ENCODE assay signal across 12 mouse cellular contexts in the genomic region with DNA sequence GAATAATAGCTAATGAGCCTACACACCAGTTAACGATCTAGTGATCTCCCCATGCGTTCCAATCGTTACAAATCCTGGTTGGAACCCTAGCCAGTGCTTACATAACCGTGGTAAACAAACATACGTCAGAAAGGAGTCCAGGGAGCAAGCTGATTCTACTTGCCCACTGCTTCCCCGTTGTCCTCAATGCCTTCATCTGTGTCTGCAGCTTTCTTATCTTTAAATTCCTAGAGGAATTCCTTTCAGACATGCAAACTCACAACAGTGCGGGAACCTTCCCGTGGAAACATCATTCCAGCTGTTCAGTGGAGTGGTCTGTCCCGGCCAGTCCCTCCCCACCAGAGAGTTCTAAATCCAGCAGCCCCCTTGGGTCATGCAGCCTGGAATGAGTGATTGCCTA. TPM values are rescaled to one million over a fixed set of nuclear protein-coding genes. Genes with fewer than 3 reads are reported as not detected.
A peak's percentile ranks its signal among the peaks of the same experiment; 100 is the strongest.
DNase-seq lines count a peak whose midpoint lies in the region; ATAC-seq and TF ChIP-seq lines count a peak whose summit lies in the region.
"Had no signal": no experiment of that assay in that cellular context is flagged by ENCODE, and none has a peak within 500 bp of the region (broad histone marks: within the 10 kb centered on the region; RNA-seq: fewer than 3 reads in every experiment).

No protein-coding gene starts in this region.

- H3K9me3 ChIP-seq in intestine, postnatal 0 days (ENCODE audit: control insufficient read depth): no peaks in the 10 kb centered on the region
- no peaks in the 10 kb centered on the region for H3K9me3 ChIP-seq in stomach, embryonic 16.5 days (replicated peaks; ENCODE audit: control insufficient read depth, low read length)
- no peaks in the 10 kb centered on the region for H3K9me3 ChIP-seq in forebrain, embryonic 14.5 days (replicated peaks; ENCODE audit: control insufficient read depth, low read length)
- H3K9me3 ChIP-seq: forebrain, embryonic 12.5 days had no signal

- H3K27me3 ChIP-seq in liver, adult 2 months (ENCODE audit: control insufficient read depth, insufficient read depth, low read length): no peaks in the 10 kb centered on the region
- H3K27me3 ChIP-seq in intestine, postnatal 0 days (replicated peaks; ENCODE audit: control insufficient read depth, insufficient read depth, low read length): no peaks in the 10 kb centered on the region
- H3K27me3 ChIP-seq in stomach, embryonic 16.5 days (ENCODE audit: control insufficient read depth, insufficient read depth, low read length): no peaks in the 10 kb centered on the region
- H3K27me3 ChIP-seq in forebrain, embryonic 14.5 days (replicated peaks; ENCODE audit: control insufficient read depth, insufficient read depth, low read length): no peaks in the 10 kb centered on the region
- H3K27me3 ChIP-seq: forebrain, embryonic 12.5 days had no signal

- H3K79me2 ChIP-seq in liver, adult 2 months (ENCODE audit: control insufficient read depth, insufficient read depth, low read length): no peaks in the 10 kb centered on the region

- peak; percentile 25 to 29 for DNase-seq in heart, adult 18-20 months
- no peak for DNase-seq in heart, postnatal 10 days
- DNase-seq in liver, adult 2 months (ENCODE audit: extremely low read depth, low read depth, low spot score): peak; percentile 93
- DNase-seq in liver: no peak
- no peak for DNase-seq in frontal cortex, postnatal 36 days (ENCODE audit: low spot score in 2 of 2)
- no peak for DNase-seq in forebrain, embryonic 14.5 days (ENCODE audit: low spot score)
- DNase-seq: embryo, embryonic 11 days had no signal

- TF ChIP-seq POLR2A in liver, adult 2 months (IDR thresholded peaks at IDR 0.05; ENCODE audit: extremely low read depth, insufficient read depth, low read length): no peak

- peak overlapping the region; percentile 3; the same call in 1 of the 2 replicates for H3K4me2 ChIP-seq in intestine, postnatal 0 days (replicated peaks; ENCODE audit: low read depth)
- H3K4me2 ChIP-seq in stomach, embryonic 16.5 days (ENCODE audit: low read depth, low read length): peak overlapping the region; percentile 39
- no peak overlapping the region for H3K4me2 ChIP-seq in forebrain, embryonic 14.5 days (ENCODE audit: low read length)
- H3K4me2 ChIP-seq: forebrain, embryonic 12.5 days had no signal

- peaks cover 9% of the 10 kb centered on the region for H3K4me1 ChIP-seq in liver, adult 2 months (ENCODE audit: control insufficient read depth, insufficient read depth, low read length)
- H3K4me1 ChIP-seq in intestine, postnatal 0 days (replicated peaks; ENCODE audit: control insufficient read depth, insufficient read depth, low read length): peaks cover 10% of the 10 kb centered on the region; the same call in 1 of the 2 replicates
- 0 out of 2 replicates have a peak, but pooled peaks cover 11% of the 10 kb centered on the region for H3K4me1 ChIP-seq in stomach, embryonic 16.5 days (ENCODE audit: control insufficient read depth, insufficient read depth, low read length)
- peaks cover 3% of the 10 kb centered on the region; the same call in 1 of the 2 replicates for H3K4me1 ChIP-seq in forebrain, embryonic 14.5 days (ENCODE audit: control insufficient read depth, insufficient read depth, low read length)

- peak overlapping the region; percentile 37 for H3K27ac ChIP-seq in liver, adult 2 months (replicated peaks; ENCODE audit: insufficient read depth, low read depth, low read length)
- no peak overlapping the region for H3K27ac ChIP-seq in intestine, postnatal 0 days (ENCODE audit: low read depth, low read length)
- H3K27ac ChIP-seq in stomach, embryonic 16.5 days (ENCODE audit: low read length): 0 out of 2 replicates have a peak overlapping the region, but pooled peaks have one; percentile 17
- no peak overlapping the region for H3K27ac ChIP-seq in forebrain, embryonic 14.5 days (ENCODE audit: low read depth, low read length)
- H3K27ac ChIP-seq: forebrain, embryonic 12.5 days had no signal

- TF ChIP-seq CTCF in liver, adult 2 months (IDR thresholded peaks at IDR 0.05; ENCODE audit: low read depth, low read length): no peak
- no peak for TF ChIP-seq CTCF in intestine, postnatal 0 days (IDR thresholded peaks at IDR 0.05; ENCODE audit: low read depth)

- WGBS in liver, adult 2 months: 5% methylated on average over 9 of the region's 9 CpGs
- 25% methylated on average over 9 of the region's 9 CpGs for WGBS in intestine, postnatal 0 days
- 15% methylated on average over 9 of the region's 9 CpGs for WGBS in stomach, embryonic 16.5 days
- 20% methylated on average over 9 of the region's 9 CpGs for WGBS in forebrain, embryonic 14.5 days

- no peak overlapping the region for H3K4me3 ChIP-seq in liver, adult 2 months (ENCODE audit: insufficient read depth, low read depth, low read length)
- no peak overlapping the region for H3K4me3 ChIP-seq in intestine, postnatal 0 days (ENCODE audit: low read depth, low read length)
- peak overlapping the region; percentile 14 for H3K4me3 ChIP-seq in stomach, embryonic 16.5 days (replicated peaks; ENCODE audit: low read length)
- no peak overlapping the region for H3K4me3 ChIP-seq in forebrain, embryonic 14.5 days (ENCODE audit: low read depth, low read length)
- H3K4me3 ChIP-seq: forebrain, embryonic 12.5 days had no signal

- intact Hi-C loops in heart, postnatal 10 days (cut with DNase I): no loop called here

- H3K9ac ChIP-seq in liver, adult 2 months (ENCODE audit: low read depth, low read length): peak overlapping the region; percentile 43
- no peak overlapping the region for H3K9ac ChIP-seq in intestine, postnatal 0 days (ENCODE audit: low read depth, low read length)
- peak overlapping the region; percentile 7; the same call in 1 of the 2 replicates for H3K9ac ChIP-seq in stomach, embryonic 16.5 days (ENCODE audit: low read length)
- no peak overlapping the region for H3K9ac ChIP-seq in forebrain, embryonic 14.5 days (ENCODE audit: low read length)
- H3K9ac ChIP-seq: forebrain, embryonic 12.5 days had no signal

- no peak for ATAC-seq in intestine, postnatal 0 days
- ATAC-seq in stomach, embryonic 16.5 days (ENCODE audit: insufficient read depth, low FRiP score): peak; percentile 37; the same call in 1 of the 2 replicates
- no peak for ATAC-seq in forebrain, embryonic 14.5 days
- ATAC-seq: inflammation-experienced regulatory T-cells, adult 6 months had no signal

- no peaks in the 10 kb centered on the region for H3K36me3 ChIP-seq in liver, adult 2 months (ENCODE audit: control insufficient read depth, insufficient read depth, low read length)
- H3K36me3 ChIP-seq in intestine, postnatal 0 days (ENCODE audit: control insufficient read depth, insufficient read depth): no peaks in the 10 kb centered on the region
- no peaks in the 10 kb centered on the region for H3K36me3 ChIP-seq in stomach, embryonic 16.5 days (ENCODE audit: control insufficient read depth, insufficient read depth, low read length)
- no peaks in the 10 kb centered on the region for H3K36me3 ChIP-seq in forebrain, embryonic 14.5 days (ENCODE audit: control insufficient read depth, insufficient read depth, low read length)
- H3K36me3 ChIP-seq: forebrain, embryonic 12.5 days had no signal

RNA-seq across cellular contexts. Expression of a gene that starts 7.2 kb away (rescaled TPM):
- total RNA-seq in heart, adult 18-20 months (2021): not detected
- under 1 TPM in 1 of 2 experiments, not detected in 1; 0.79 TPM for total RNA-seq in heart, postnatal 10 days (2021)
- 1.4 and 1.7 TPM in 2 replicates for total RNA-seq in liver, adult 2 months (2014; rRNA removed)
- 0.87 and 0.91 TPM in 2 replicates for polyA plus RNA-seq in liver, adult 2 months (2012; rRNA removed)
- 2.8 and 3.3 TPM in 2 replicates for polyA plus RNA-seq in intestine, postnatal 0 days (2015; fragmentation: Nextera tagmentation; extraction: Ambion mirVana)
- 1.4 and 2.8 TPM in 2 replicates for polyA plus RNA-seq in stomach, embryonic 16.5 days (2015; fragmentation: Nextera tagmentation; extraction: Ambion mirVana)
- polyA plus RNA-seq in forebrain, embryonic 14.5 days (2014; fragmentation: Nextera tagmentation; extraction: Ambion mirVana): 0.25 TPM in 1 of 2 replicates, not detected in the other
- total RNA-seq: monocyte, adult 5-6 weeks had no signal

RNA-seq across cellular contexts. Expression of a gene that starts 7.2 kb away (rescaled TPM):
- 100 to 1,000 TPM; 128 to 134 TPM for total RNA-seq in heart, adult 18-20 months (2021)
- total RNA-seq in heart, postnatal 10 days (2021): 100 to 1,000 TPM; 234 to 248 TPM
- total RNA-seq in liver, adult 2 months (2014; rRNA removed): 77.4 and 95.0 TPM in 2 replicates
- 152 and 159 TPM in 2 replicates for polyA plus RNA-seq in liver, adult 2 months (2012; rRNA removed)
- 177 and 184 TPM in 2 replicates for polyA plus RNA-seq in intestine, postnatal 0 days (2015; fragmentation: Nextera tagmentation; extraction: Ambion mirVana)
- 323 and 376 TPM in 2 replicates for polyA plus RNA-seq in stomach, embryonic 16.5 days (2015; fragmentation: Nextera tagmentation; extraction: Ambion mirVana)
- polyA plus RNA-seq in forebrain, embryonic 14.5 days (2014; fragmentation: Nextera tagmentation; extraction: Ambion mirVana): 62.7 and 65.8 TPM in 2 replicates

RNA-seq across cellular contexts. Expression of a gene that starts 38.7 kb away (rescaled TPM):
- not detected for total RNA-seq in heart, adult 18-20 months (2021)
- total RNA-seq in heart, postnatal 10 days (2021): not detected
- not detected in 2 replicates for total RNA-seq in liver, adult 2 months (2014; rRNA removed)
- polyA plus RNA-seq in liver, adult 2 months (2012; rRNA removed): not detected in 2 replicates
- 1.1 and 1.2 TPM in 2 replicates for polyA plus RNA-seq in intestine, postnatal 0 days (2015; fragmentation: Nextera tagmentation; extraction: Ambion mirVana)
- 0.13 and 0.30 TPM in 2 replicates for polyA plus RNA-seq in stomach, embryonic 16.5 days (2015; fragmentation: Nextera tagmentation; extraction: Ambion mirVana)
- 0.10 and 0.37 TPM in 2 replicates for polyA plus RNA-seq in forebrain, embryonic 14.5 days (2014; fragmentation: Nextera tagmentation; extraction: Ambion mirVana)
- total RNA-seq: monocyte, adult 5-6 weeks had no signal
- polyA plus RNA-seq: inflammation-experienced regulatory T-cells, adult 6 months had no signal

Comparison
In these comparisons a context has a peak if more than half of its experiments do, and no peak if none do; other contexts are left out.
1. DNase-seq: peak in heart, adult 18-20 months (2 of 2) and liver, adult 2 months (single experiment); none in heart, postnatal 10 days (0 of 2), liver (single experiment), frontal cortex, postnatal 36 days (0 of 2) and forebrain, embryonic 14.5 days (single experiment).
2. H3K27ac ChIP-seq: peak in liver, adult 2 months (single experiment) and stomach, embryonic 16.5 days (single experiment); none in intestine, postnatal 0 days (single experiment) and forebrain, embryonic 14.5 days (single experiment).
3. H3K9ac ChIP-seq: peak in liver, adult 2 months (single experiment) and stomach, embryonic 16.5 days (single experiment); none in intestine, postnatal 0 days (single experiment) and forebrain, embryonic 14.5 days (single experiment).